Mouse (Mus musculus) monocyte, adult 59 days (primary cell): Measurements from ENCODE around the gene H2al1n. TPM values are rescaled to one million over a fixed set of nuclear protein-coding genes. Genes with fewer than 3 reads are reported as not detected.

ENCODE experiments used
- total RNA-seq, 2 experiments: library from RNA; stranded (reverse); gene quantifications; one replicate each; pipeline ENCODE4 v1.2.4; 2023

Gene H2al1n
- not detected for total RNA-seq

DNA sequence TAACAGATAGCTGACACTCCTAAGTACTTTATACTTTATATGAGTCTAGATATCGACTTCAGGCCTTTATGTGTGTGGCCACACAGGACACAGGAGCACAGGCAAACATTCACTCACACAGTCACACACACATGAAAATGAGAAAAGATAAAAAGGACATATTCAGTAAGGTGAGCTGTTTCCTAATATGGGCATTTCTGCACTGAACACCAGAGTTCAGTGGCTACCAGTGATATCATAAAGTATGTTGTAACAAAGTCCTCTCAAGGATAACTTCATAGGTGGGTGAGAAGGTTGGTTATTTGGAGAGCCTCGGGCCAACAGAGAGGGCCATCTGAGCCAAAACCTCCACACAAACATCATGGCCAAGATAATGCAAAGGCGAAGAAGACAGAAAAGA, at the start of gene H2al1n:
TSS of gene H2al1n (plus strand) at position 301 of the 400 bp plus-strand sequence.

